Mouse (Mus musculus) gastrocnemius, postnatal 36 days (tissue): ENCODE data around the gene Cisd2. TPM values are rescaled to one million over a fixed set of nuclear protein-coding genes. Genes with fewer than 3 reads are reported as not detected.

ENCODE experiments used
- DNase-seq, 2 experiments: peaks; one replicate each; pipeline ENCODE4 v3.0.0; 2022
- intact Hi-C: fragments of 180-260 bp; cut with DNase I; formaldehyde crosslinking; loops from one replicate; pipeline ENCODE4 v1.15.1; 2025
- long read RNA-seq, 2 experiments: library from polyadenylated mRNA; stranded (forward); transcript quantifications; one replicate each; pipeline ENCODE4 v2.0.0; 2021
- total RNA-seq, 2 experiments: library from RNA; stranded (reverse); gene quantifications; 2 replicates each; pipeline ENCODE4 v1.2.3; 2021

Cisd2 gene
- total RNA-seq = 10 to 100 TPM; 25.8 to 30.9 TPM
- long read RNA-seq, experiment 1, transcript Cisd2-201 (3 exons, 3,361 nt) = major isoform, 39 of 44 reads
- long read RNA-seq, experiment 1, partial matches to known transcripts = 1 of 44 reads
- long read RNA-seq, experiment 1, other reads (novel, unspliced or antisense) = 3 of 44 reads
- long read RNA-seq, experiment 2, transcript Cisd2-201 (3 exons, 3,361 nt) = major isoform, 57 of 65 reads
- long read RNA-seq, experiment 2, partial matches to known transcripts = 0 of 65 reads
- long read RNA-seq, experiment 2, other reads (novel, unspliced or antisense) = 7 of 65 reads

DNA sequence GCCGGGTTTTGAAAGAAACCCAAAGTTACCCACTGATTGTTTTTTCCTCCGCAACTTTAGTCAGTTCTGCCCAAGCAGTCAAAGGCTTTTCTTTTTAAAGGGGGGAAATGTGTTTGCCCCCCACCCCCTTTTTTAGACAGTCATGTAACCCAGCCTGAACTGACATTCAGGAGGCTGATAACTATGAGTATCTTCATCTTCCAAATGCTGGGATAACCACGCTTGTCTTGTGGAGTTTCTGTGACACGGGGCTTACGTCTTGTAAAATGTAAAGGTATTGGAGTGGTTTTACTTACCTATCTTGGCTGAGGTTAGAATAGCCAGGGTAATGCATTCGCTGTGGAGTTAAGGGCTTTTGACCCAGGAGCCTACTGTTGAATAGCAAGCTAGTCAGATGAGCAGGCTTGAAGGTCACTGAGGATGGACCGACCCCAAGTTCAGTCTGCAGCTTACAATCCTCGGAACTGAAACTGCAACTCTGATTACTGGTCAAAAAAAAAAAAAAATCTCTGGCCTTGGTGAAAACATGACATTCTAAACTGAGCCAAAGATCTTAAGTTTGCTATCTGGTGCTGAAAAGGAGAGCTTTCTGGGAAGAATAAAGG, at the start of gene Cisd2:
Gene Cisd2 (minus strand): TSS at position 318 of the 605 bp plus-strand sequence.
- intact Hi-C loops = no loop called here
- no peak for DNase-seq

DNA sequence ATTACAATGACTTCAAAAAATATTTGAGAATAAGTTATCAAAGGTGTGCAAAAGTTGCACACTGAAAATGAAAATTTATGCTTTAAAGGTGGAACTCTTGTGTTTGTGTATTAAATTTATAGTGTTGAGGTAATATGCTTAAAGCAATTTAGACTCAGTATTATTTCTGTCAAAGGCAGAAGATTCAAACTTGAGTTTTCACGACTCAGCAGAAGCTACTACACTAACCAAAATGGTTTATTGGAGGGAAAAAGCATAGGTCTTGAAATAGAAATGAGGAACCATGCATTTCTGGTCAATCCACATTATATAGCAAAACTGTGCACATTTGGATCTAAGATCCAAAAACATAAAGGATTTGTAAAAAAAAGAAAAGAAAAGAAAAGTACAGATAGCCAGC, 47.1 kb upstream of the Cisd2 start:
- no peak for DNase-seq
- intact Hi-C loops = no loop called here

DNA sequence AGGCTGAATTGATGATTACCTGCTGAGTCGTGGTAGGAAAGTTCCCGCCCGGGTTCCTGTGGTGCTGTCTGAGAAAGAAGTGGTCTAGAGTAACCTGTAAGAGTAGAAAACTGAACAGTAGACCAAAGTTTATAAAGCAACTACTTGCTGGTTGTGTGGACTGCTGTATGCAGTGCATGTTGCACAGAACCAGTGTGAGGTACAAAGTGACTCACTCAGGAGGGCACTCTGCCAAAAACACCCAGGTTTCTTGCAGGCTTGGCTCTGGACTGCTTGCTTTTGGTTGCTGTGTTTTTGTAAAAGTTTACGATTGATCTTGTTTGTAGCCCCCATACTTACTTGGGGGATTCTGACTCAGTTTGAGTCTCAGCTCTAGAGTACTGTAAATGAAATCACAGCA, 46.2 kb upstream of the Cisd2 start:
- intact Hi-C loops = no loop called here

GRCm38 (mm10) chr3:135469146-135469545, 45.4 kb upstream of the Cisd2 start:
- no peak for DNase-seq
- intact Hi-C loops = no loop called here

More for the DNA sequence above, 46.2 kb upstream of the Cisd2 start:
- DNase-seq = peak in 1 of 2 experiments; percentile 36

DNA sequence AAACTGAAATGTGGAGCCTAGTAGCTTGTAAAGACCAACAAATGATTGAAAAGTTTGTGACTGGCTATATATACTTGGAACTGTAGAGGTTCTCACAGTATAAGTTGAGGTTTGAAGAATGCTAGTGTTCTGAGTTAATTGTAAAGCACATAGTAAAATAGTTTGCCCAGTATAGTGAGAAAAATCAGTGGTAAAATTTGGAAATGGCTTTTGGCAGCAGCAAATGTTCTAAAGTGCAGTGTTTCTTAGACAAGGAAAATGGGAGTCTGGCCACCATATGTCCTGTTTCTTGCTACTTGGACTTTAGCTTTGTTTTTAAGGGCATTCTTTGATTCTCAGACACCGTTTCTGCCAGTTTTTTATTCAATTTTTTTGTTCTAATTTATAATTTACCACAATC, 44.7 kb upstream of the Cisd2 start:
- intact Hi-C loops = no loop called here
- no peak for DNase-seq

DNA sequence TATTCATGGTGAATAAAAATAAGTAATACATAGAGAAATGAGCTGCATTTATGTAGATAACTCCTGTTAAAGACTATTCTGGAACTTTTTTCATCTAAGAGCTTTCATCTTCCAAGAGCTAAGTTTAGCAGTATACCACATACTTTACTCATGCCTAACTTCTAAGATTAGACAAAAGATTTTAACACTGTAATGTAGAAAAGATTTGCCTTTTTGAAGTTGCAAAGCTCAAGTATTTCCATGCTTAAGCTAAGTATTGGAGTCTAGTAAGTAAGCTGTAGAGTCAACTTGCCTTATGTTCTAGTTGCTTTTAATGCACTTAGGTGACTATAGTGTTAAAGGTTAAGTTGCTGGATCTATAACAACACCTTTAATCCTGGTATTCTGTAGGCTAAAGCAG, 35.3 kb upstream of the Cisd2 start:
- intact Hi-C loops = no loop called here
- DNase-seq = no peak

DNA sequence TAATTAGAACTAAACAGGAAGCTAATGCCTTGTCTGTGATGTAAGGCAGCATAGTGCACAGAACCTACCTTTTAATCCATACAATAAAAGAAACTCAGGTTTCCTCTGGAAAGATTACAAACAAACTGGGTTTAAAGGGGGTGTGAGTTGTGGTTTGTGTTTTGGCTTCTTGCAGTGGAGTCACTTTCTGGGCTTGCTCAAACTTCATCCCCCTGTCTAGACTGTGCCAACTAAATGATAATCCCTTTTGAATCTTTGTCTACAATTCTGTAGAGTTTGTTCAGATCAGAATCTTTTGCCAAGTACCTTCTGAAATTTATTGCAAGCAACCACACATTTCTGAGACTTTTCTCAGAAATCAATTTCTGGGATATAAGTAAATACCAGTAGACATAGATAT, 21.2 kb upstream of the Cisd2 start:
- intact Hi-C loops = no loop called here

GRCm38 (mm10) chr3:135440621-135441020, 16.9 kb upstream of the Cisd2 start:
- intact Hi-C loops = no loop called here
- DNase-seq = no peak

More for the DNA sequence above, 21.2 kb upstream of the Cisd2 start:
- DNase-seq = no peak

DNA sequence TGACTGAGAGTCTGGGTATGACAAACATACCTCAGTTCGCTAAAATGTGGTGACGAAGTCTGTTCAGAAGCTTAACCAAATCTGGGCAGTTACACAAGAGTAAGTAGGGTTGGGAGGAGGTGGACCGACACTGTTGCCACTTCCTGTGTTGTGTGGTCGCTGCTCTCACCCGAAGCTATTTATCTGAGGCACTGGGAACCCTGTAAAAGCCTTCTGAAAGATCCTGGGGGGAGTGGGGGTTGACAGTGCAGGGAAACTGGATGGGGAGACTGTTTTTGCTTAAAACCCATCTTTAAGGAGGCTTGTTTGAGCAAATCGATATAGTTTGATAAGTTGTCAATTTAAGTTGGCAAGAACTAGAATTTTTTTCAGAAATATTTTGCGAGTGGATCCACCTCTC, 16.5 kb upstream of the Cisd2 start:
- intact Hi-C loops = no loop called here
- DNase-seq = no peak

DNA sequence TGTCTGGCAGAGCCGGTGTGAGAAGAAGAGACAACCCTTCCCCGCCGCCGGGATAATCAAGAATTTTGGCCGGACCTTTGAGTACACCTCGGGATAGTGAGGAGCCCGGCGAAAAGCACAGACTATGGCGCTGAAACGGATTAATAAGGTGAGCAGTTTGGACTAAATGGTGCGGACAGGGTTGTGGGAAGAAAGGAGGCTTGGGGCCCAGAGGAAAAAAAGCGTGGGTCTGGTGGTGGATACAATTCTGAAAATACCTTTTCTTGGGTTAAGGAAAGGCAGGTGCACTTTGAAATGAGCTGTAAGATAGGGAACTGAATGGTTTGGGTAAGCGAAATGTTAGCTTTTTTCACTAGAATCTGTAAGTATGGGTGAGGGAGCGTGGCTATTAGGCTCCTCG, 15.9 kb upstream of the Cisd2 start:
- intact Hi-C loops = no loop called here

DNA sequence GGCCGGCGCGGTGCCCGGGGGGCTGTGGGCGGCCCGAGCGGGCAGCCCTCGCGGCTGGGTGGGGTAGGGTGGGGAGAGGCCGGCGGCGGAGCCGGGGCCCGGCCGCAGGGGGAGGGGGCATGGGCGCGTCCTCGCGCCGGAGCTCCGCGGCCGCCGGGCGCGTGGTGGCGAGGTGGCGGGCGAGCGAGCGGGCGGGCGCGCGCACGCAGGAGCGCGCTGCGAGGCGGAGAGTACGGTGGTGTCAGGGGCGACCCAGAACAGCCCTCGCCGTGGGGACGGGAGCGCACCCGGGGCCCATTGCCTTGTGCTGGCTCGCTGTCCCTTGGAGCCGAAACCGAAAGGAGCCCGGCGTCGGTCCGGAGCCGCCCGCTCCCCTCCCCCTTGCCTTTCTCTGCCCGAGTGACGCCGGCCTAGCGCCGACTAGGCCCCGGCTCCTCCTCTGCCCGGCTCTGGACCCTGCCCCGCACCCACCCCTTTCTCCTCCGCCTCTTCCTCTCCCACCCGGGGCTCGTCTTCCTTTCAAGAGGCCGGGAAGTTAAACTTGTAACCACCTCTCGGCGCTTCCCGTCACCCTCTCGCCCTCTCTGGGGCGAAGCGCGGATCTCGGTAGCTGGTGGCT, 15.3 kb upstream of the Cisd2 start:
- peak; percentile 80 to 82 for DNase-seq
- intact Hi-C loops = no loop called here

More for the DNA sequence above, 15.9 kb upstream of the Cisd2 start:
- no peak for DNase-seq

GRCm38 (mm10) chr3:135438531-135438912, 14.8 kb upstream of the Cisd2 start:
- intact Hi-C loops = no loop called here
- DNase-seq = peak; percentile 92 to 95

GRCm38 (mm10) chr3:135437758-135438495, 14.2 kb upstream of the Cisd2 start, which contains the start of gene Ube2d3:
TSS of gene Ube2d3 (plus strand) at chr3:135438149.
- DNase-seq = peak; percentile 98 to 99
- intact Hi-C loops = no loop called here

DNA sequence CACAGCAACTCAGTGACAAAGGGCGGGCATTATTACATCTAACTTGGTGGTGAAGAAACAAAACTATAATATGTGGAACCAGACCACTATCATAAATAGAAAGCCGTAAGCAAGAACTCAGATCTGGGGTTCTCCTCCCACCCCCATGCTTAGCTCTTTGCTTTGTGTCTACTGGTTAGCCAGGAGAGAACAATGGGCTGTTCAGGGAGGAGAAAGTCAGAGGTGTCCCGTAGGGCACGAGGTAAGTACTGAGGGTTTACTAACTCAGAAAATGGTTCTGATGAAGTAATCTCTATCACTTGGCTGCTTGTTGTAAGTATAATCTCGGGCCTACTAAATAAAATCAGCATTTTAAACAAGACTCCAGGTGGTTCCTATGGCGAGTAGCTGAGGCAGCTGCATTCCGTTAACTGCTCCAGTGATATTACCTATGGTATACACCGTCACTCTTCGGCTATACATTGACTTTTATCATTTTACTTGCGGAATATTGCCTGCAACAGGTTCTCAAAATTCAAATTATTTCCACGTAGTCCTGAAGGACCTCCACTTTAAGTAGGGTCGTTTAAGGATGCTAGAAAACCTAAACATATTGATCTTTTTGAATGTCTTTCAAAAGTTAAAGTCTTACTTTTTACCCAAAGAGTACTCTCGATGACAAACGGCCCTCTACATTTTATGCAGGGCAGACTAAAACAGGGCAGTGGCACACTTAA, 13.3 kb upstream of the Cisd2 start:
- intact Hi-C loops = no loop called here

GRCm38 (mm10) chr3:135422856-135423607, 693 bp downstream of the Cisd2 start:
- DNase-seq = peak; percentile 74 to 87
- intact Hi-C loops = no loop called here

More for the DNA sequence above, 13.3 kb upstream of the Cisd2 start:
- no peak for DNase-seq

- no peak for DNase-seq
- intact Hi-C loops = no loop called here
These were observed 1.4 kb downstream of the Cisd2 start for GRCm38 (mm10) chr3:135422232-135422855.

DNA sequence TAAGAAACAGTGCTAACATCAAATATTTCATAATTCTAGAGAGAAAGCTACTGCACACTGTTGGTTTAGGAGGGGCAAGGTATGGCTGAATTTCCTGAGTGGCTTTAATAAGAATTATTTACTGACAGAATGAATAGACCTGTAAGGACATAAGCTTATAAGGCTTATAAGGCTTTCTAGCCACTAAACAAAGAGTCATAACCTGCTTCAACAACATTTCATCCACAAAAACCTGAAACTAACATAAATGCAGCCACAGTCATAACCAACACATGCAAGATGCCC, 2.5 kb downstream of the Cisd2 start:
- intact Hi-C loops = no loop called here
- DNase-seq = no peak

GRCm38 (mm10) chr3:135420542-135421309, 3.0 kb downstream of the Cisd2 start:
- DNase-seq = no peak
- intact Hi-C loops = no loop called here

- intact Hi-C loops = no loop called here
- no peak for DNase-seq
These were observed 5.9 kb downstream of the Cisd2 start for GRCm38 (mm10) chr3:135417799-135418198.
